Mouse (Mus musculus) lung, adult 2 months (tissue): ENCODE measurements around the gene Sgo2a. TPM values are rescaled to one million over a fixed set of nuclear protein-coding genes. Genes with fewer than 3 reads are reported as not detected.

ENCODE experiments used
- DNase-seq: peaks from one replicate; pipeline ENCODE4 v3.0.0; 2022
- H3K4me1 ChIP-seq: fragments of 200-500 bp; 2 replicates; pipeline ENCODE4 v1.6.1; 2011; ENCODE audit warnings: low read length; ENCODE audit not compliant: control insufficient read depth, insufficient read depth
- H3K4me3 ChIP-seq: fragments of 200-500 bp; replicated peaks from 2 replicates; pipeline ENCODE3; 2011; ENCODE audit warnings: low read depth, mild to moderate bottlenecking, control low read depth, low read length; ENCODE audit errors: extremely low read depth
- CTCF ChIP-seq: fragments of 200-500 bp; IDR thresholded peaks from 2 replicates; pipeline ENCODE4 v1.5.1; 2011; ENCODE audit warnings: mild to moderate bottlenecking, low read length, control low read depth; ENCODE audit not compliant: insufficient read depth
- POLR2A ChIP-seq: fragments of 200-500 bp; IDR thresholded peaks from 2 replicates; pipeline ENCODE4 v1.6.1; 2011; ENCODE audit warnings: low read depth, mild to moderate bottlenecking, control low read depth, low read length, borderline replicate concordance; ENCODE audit errors: extremely low read depth
- whole genome bisulfite sequencing: fragments of 180-500 bp; shearing (Covaris S2); methylation state at CpG from one replicate; pipeline ENCODE4 v1.1.7; 2018; 5-methylcytosine and 5-hydroxymethylcytosine counted together
- polyA plus RNA-seq: library from polyadenylated mRNA; depleted of rRNA; stranded (reverse); fragments of >200 nt; gene quantifications from 2 replicates; pipeline ENCODE4 v1.2.3, GENCODE M21; 2012

The Sgo2a gene
- polyA plus RNA-seq, 1 experiment = 0.39 TPM

DNA sequence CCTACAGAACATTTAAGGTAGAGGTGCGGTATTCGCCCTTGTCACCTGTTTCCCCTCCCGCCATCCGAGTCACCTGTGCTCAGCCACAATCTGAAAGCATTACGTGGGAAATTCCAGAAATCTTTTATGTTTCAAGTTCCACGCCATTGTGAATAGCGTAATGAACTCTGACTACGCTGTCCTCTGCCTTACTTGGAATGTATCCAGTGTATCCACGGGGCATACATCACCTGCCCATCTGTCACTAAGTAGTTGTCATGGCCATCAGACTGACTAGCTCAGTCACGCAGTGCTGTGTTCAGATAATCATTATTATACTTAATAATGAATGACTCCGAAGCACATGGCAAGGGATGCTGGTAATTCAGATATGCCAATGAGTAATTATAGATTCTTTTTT lies 59.8 kb downstream of the Sgo2a start:
- TF ChIP-seq CTCF = no peak
- no peak for TF ChIP-seq POLR2A
- no peak for DNase-seq
- Histone ChIP-seq H3K4me1 (no peaks in the 10 kb centered on the region), H3K4me3 (no peak overlapping the region)
- 88% methylated on average over 11 of the region's 11 CpGs for WGBS

DNA sequence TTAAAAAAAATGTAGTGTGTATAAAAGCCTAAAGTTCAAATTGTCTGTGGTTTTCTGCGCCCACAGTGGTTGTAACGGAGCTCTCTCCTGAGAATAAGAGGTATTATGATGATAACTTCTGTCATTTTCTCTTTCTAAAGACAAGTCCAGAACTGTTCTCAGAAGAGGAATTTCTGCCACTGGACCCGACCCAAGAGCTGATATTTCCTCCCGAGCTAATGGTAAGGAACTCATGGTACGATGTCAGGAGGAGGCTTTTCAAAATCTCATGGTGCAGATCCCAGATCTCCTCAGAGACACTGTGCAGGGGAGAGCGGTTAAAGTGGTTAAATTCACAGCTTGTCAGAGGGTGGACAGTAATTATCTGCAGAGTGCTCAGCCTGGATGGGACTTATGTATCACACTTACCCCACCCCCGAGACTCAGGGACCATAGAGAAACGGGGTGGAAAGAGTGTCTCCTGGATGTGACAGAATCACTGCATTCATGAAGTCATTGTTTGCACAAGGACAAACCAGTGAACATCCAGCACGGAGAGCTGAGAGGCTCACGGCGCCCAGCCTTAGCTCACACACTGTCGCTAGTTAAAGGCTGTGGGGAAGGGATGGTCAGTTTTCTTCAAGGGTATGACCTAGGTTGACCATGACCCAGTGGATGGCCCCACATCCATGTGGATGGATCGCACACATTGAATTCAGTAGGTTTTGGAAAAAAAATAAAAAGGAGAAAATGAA lies 60.5 kb downstream of the Sgo2a start:
- TF ChIP-seq POLR2A (no peak), CTCF (no peak)
- 60% methylated on average over 13 of the region's 13 CpGs for WGBS
- Histone ChIP-seq H3K4me1 (no peaks in the 10 kb centered on the region), H3K4me3 (no peak overlapping the region)
- no peak for DNase-seq

DNA sequence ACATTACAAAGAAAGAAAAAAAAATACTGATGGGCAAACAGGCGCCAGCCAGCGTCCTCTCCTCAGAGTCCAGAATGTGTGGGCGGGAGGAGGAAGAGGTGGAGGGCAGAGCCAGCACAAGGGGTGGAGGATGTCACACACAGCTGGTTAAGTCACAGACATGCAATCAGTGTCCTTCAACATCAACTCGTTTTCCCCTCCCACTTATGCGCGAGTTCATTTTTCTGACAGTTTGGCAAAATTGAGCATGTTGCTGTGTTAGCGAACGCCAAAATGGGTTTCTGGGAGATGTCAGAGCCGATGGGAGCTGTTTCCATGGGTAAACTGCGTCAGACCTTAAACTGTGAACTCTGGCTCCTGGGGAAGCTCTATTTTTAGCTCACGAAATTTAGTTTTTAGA lies 61.2 kb downstream of the Sgo2a start:
- no peaks in the 10 kb centered on the region for H3K4me1 ChIP-seq
- no peak for DNase-seq
- TF ChIP-seq POLR2A = no peak
- TF ChIP-seq CTCF = no peak

DNA sequence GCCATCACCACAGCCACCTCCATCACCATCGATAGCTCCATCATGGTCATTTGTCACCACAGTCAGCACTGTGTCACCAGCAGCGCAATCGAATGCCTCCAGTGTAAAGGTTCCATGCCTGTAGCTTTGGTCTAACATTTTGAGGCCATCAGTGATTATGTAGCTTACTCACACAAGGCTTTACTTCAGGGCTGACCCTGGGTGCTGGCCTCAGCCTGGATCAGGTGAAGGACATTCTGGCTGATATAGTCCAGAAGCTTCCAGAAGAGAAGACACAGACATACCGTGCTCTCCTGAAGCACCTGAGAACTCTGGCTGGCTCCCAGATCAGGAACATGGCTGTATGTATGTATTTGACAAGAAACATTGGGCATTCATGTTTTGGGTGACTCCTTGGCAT lies 63.1 kb downstream of the Sgo2a start:
- TF ChIP-seq POLR2A (no peak), CTCF (no peak)
- WGBS = 91% methylated on average over 4 of the region's 4 CpGs
- no peak for DNase-seq
- no peak overlapping the region for H3K4me3 ChIP-seq
- no peaks in the 10 kb centered on the region for H3K4me1 ChIP-seq

More for the DNA sequence above, 61.2 kb downstream of the Sgo2a start:
- WGBS = 62% methylated on average over 11 of the region's 11 CpGs
- no peak overlapping the region for H3K4me3 ChIP-seq

DNA sequence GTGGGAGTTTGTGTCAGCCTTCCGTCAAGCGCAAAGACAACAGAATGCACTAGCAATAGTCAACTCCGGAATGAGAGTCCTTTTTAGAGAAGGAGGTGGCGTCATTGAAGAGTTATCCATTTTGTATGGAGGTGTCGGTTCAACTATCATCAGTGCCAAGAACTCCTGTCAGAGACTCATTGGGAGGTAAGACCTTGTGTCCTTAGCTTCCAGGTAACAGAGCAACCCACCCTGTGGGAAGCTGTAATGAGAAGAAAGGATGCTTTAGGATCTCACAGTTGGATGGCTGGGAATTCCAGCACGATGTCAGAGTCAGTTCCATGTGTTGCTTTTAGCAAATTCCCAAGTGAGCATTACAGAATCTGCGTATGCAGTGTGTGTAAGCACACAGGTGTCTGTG lies 66.4 kb downstream of the Sgo2a start:
- WGBS = 93% methylated on average over 7 of the region's 7 CpGs
- Histone ChIP-seq H3K4me1 (no peaks in the 10 kb centered on the region), H3K4me3 (no peak overlapping the region)
- no peak for TF ChIP-seq CTCF
- no peak for TF ChIP-seq POLR2A
- no peak for DNase-seq

DNA sequence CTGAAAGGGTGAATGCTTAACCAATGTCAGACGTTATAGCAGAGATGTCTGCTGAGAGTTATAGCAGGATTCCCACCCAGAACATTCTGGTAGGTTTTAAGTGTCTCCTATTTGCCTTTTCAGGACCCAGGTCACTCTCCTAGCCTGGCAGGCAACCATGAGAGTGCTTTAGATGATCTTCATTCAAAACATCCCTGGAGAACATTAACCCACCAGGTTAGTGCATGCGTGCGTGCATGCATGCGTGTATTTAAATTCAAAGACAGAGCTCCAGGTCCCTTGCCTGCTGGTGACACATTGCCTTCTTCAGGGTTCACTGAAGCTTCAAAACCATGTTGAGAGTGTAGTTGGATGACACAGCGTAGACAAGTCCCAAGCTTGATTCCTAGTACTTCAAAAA lies 69.4 kb downstream of the Sgo2a start:
- 84% methylated on average over 5 of the region's 5 CpGs for WGBS
- no peak overlapping the region for H3K4me3 ChIP-seq
- no peak for TF ChIP-seq POLR2A
- no peak for TF ChIP-seq CTCF
- no peak for DNase-seq
- no peaks in the 10 kb centered on the region for H3K4me1 ChIP-seq

DNA sequence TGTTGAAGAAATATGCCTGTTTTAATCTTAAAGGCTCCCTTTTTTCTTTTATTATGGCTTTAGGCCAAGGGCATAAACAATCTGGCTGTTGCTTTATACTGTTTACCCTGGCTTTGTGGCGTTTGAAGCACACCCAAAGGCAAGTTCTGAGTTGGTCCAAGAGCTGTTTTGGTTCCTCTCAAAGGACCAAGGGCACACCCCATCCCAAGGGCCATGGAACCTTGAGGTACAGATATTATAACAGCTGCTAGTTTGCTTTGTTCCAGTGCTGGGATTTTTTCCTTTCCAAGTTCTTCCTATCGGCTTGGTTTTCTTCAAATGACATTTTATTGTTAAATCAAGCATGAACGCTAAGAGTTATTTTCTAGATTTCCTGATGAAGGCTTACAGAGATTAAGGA lies 69.8 kb downstream of the Sgo2a start:
- Histone ChIP-seq H3K4me3 (no peak overlapping the region), H3K4me1 (no peaks in the 10 kb centered on the region)
- no peak for DNase-seq
- 63% methylated on average over 3 of the region's 3 CpGs for WGBS
- TF ChIP-seq POLR2A (no peak), CTCF (no peak)

DNA sequence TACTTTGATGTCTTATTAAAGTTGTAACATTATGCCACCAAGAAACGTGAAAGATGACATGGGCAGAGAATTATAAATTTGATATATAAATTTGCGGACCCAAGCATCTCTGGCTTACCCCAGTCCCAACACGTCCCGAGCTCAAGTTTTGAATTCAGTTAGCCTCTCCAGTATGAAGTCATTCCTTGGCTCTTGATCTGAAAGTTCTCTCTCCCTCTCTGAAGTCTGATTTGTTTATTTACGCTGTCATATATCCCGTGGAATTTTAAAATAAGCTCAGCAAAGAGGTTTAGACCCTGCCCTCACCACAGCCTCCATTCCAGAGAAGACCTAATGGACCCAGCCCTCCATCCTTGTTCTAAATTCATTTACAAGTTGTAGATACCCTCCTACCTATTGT lies 73.4 kb downstream of the Sgo2a start:
- 51% methylated on average over 6 of the region's 6 CpGs for WGBS
- no peaks in the 10 kb centered on the region for H3K4me1 ChIP-seq
- TF ChIP-seq CTCF (no peak), POLR2A (no peak)
- no peak overlapping the region for H3K4me3 ChIP-seq
- DNase-seq = no peak

DNA sequence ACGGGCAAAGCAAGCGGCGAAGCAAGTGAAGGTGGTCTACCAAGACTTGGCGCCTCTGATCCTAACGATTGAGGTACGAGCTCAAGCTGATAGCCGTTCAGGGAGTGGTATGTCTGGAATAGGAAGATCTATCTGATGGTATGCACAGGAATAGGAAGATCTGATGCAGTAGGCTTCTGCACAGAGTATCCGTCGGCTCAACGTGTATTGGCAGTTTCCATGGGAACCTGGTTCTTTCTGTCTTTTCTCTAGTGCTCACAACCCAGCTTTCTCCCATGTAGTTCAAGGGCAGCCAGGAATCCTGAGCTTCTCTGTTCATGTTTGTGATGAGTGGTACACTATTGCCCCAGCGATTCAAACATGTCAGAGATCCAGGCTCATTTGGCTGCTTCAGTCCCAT lies 74.3 kb downstream of the Sgo2a start:
- DNase-seq = no peak
- TF ChIP-seq POLR2A (no peak), CTCF (no peak)
- 90% methylated on average over 11 of the region's 11 CpGs for WGBS
- Histone ChIP-seq H3K4me1 (no peaks in the 10 kb centered on the region), H3K4me3 (no peak overlapping the region)

DNA sequence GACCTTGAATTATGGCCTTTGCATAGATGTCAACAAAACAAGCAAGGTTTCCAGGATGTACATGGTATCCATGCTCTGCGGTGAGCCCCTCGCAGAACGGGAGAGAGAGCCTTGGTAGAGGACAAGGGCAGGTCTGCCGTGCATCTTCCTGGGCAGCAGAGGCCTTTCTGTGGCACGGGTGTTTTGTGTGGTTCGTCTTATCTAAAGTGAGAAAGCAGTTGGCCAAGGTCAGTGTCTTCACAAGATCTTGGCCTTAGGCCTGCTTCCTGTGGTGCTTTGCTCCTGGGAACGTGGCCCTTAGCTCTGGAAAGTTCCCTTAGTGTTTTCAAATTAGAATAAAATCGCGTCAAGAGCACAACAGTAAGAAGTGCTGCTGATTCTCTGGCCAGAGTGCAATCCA lies 75.2 kb downstream of the Sgo2a start:
- H3K4me1 ChIP-seq = no peaks in the 10 kb centered on the region
- no peak overlapping the region for H3K4me3 ChIP-seq
- TF ChIP-seq POLR2A = no peak
- TF ChIP-seq CTCF = no peak
- no peak for DNase-seq
- WGBS = 53% methylated on average over 9 of the region's 9 CpGs
